Mouse (Mus musculus) right cerebral cortex, postnatal 10 days (tissue): ENCODE results near the gene C2cd5.

Source experiments
- DNase-seq, 2 experiments: peaks; one replicate each; pipeline ENCODE4 v3.0.0; 2021; ENCODE audit warnings: low spot score in 2 of 2

The C2cd5 gene

GRCm38 (mm10) chr6:142979665-142980660 lies 120.0 kb downstream of the C2cd5 start:
- DNase-seq, result no peak

- no peak for DNase-seq
Observed at GRCm38 (mm10) chr6:142977221-142977620, 122.7 kb downstream of the C2cd5 start.

GRCm38 (mm10) chr6:142973289-142973688 lies 126.7 kb downstream of the C2cd5 start:
- no peak for DNase-seq

GRCm38 (mm10) chr6:142972205-142972604 lies 127.7 kb downstream of the C2cd5 start:
- no peak for DNase-seq

GRCm38 (mm10) chr6:142967407-142967806 lies 132.5 kb downstream of the C2cd5 start:
- no peak for DNase-seq

- DNase-seq, result peak; percentile 92 to 93
Observed at GRCm38 (mm10) chr6:142964531-142965385, 135.2 kb downstream of the C2cd5 start.

- peak; percentile 69 to 72 for DNase-seq
Observed at GRCm38 (mm10) chr6:142964076-142964530, 135.8 kb downstream of the C2cd5 start, which contains the start of gene St8sia1. St8sia1 (minus strand) TSS chr6:142964452.

GRCm38 (mm10) chr6:142963480-142964075 lies 136.4 kb downstream of the C2cd5 start:
- peak; percentile 33 to 48 for DNase-seq

- no peak for DNase-seq
Observed at GRCm38 (mm10) chr6:142962881-142963280, 137.1 kb downstream of the C2cd5 start.

GRCm38 (mm10) chr6:142962476-142962875 lies 137.5 kb downstream of the C2cd5 start:
- no peak for DNase-seq

- DNase-seq, result no peak
Observed at GRCm38 (mm10) chr6:142961721-142962455, 138.1 kb downstream of the C2cd5 start.
